In genomic region chr16:84802217-84802616, GRCm38 (mm10) we compare ENCODE assay signal across 8 mouse cellular contexts. TPM values are rescaled to one million over a fixed set of nuclear protein-coding genes. Genes with fewer than 3 reads are reported as not detected.
DNase-seq lines count a peak whose midpoint lies in the region; ATAC-seq lines count a peak whose summit lies in the region.
"Had no signal": no experiment of that assay in that cellular context is flagged by ENCODE, and none has a peak within 500 bp of the region (broad histone marks: within the 10 kb centered on the region; RNA-seq: fewer than 3 reads in every experiment).

No protein-coding gene starts in this region.

- H3K27ac ChIP-seq in kidney, embryonic 16.5 days (ENCODE audit: low read length): no peak overlapping the region
- H3K27ac ChIP-seq: neural tube, embryonic 12.5 days had no signal

- no peaks in the 10 kb centered on the region for H3K9me3 ChIP-seq in kidney, embryonic 16.5 days (ENCODE audit: low read length)
- H3K9me3 ChIP-seq: neural tube, embryonic 12.5 days had no signal

- H3K4me3 ChIP-seq in kidney, embryonic 16.5 days (ENCODE audit: low read length): no peak overlapping the region
- H3K4me3 ChIP-seq: neural tube, embryonic 12.5 days had no signal

- no peak overlapping the region for H3K4me2 ChIP-seq in kidney, embryonic 16.5 days (replicated peaks; ENCODE audit: low read depth, low read length)
- H3K4me2 ChIP-seq: neural tube, embryonic 12.5 days had no signal

- H3K4me1 ChIP-seq in kidney, embryonic 16.5 days (ENCODE audit: insufficient read depth, low read length): peaks cover 3% of the 10 kb centered on the region; the same call in 1 of the 2 replicates
- H3K4me1 ChIP-seq: neural tube, embryonic 12.5 days had no signal

- no peaks in the 10 kb centered on the region for H3K27me3 ChIP-seq in kidney, embryonic 16.5 days (ENCODE audit: insufficient read depth, low read length)
- H3K27me3 ChIP-seq: neural tube, embryonic 12.5 days had no signal

- peak; percentile 85 for ATAC-seq in granulocyte monocyte progenitor cell, adult 5-6 weeks (replicated peaks; ENCODE audit: poor library complexity, severe bottlenecking)
- ATAC-seq in kidney, embryonic 16.5 days (ENCODE audit: low FRiP score, low TSS enrichment): peak; percentile 80; the same call in 1 of the 2 replicates

- H3K36me3 ChIP-seq in kidney, embryonic 16.5 days (ENCODE audit: insufficient read depth, low read length): no peaks in the 10 kb centered on the region

- peak; percentile 16 for DNase-seq in urinary bladder, postnatal 14 days (ENCODE audit: low spot score)
- DNase-seq in urinary bladder, postnatal 4 days (ENCODE audit: low spot score in 2 of 2): no peak
- DNase-seq in skeletal muscle tissue, adult 2 months (ENCODE audit: low read depth, low spot score): peak; percentile 51
- no peak for DNase-seq in embryo, embryonic 10 days (ENCODE audit: low spot score)
- DNase-seq in urinary bladder, postnatal 25 days (ENCODE audit: low spot score): no peak

- 17% methylated on average over 6 of the region's 6 CpGs for WGBS in kidney, embryonic 16.5 days

- H3K9ac ChIP-seq in kidney, embryonic 16.5 days (replicated peaks; ENCODE audit: low read length): no peak overlapping the region
- H3K9ac ChIP-seq: neural tube, embryonic 12.5 days had no signal

RNA-seq across cellular contexts. Expression of gene Jam2, which starts 28.3 kb away (rescaled TPM):
- total RNA-seq in granulocyte monocyte progenitor cell, adult 5-6 weeks (2014; fragmentation: Nextera tagmentation): not detected in 2 replicates
- not detected in 2 replicates for total RNA-seq in granulocyte monocyte progenitor cell, adult 5-6 weeks (2017)
- polyA plus RNA-seq in kidney, embryonic 16.5 days (2015; fragmentation: Nextera tagmentation; extraction: Ambion mirVana): 4.5 and 5.2 TPM in 2 replicates

RNA-seq across cellular contexts. Expression of gene Gabpa, which starts 32.5 kb away (rescaled TPM):
- total RNA-seq in granulocyte monocyte progenitor cell, adult 5-6 weeks (2014; fragmentation: Nextera tagmentation): 45.8 and 70.9 TPM in 2 replicates
- total RNA-seq in granulocyte monocyte progenitor cell, adult 5-6 weeks (2017): 67.8 and 69.3 TPM in 2 replicates
- 39.1 and 39.3 TPM in 2 replicates for polyA plus RNA-seq in kidney, embryonic 16.5 days (2015; fragmentation: Nextera tagmentation; extraction: Ambion mirVana)

RNA-seq across cellular contexts. Expression of gene Atp5j, which starts 33.2 kb away (rescaled TPM):
- 504 and 603 TPM in 2 replicates for total RNA-seq in granulocyte monocyte progenitor cell, adult 5-6 weeks (2014; fragmentation: Nextera tagmentation)
- total RNA-seq in granulocyte monocyte progenitor cell, adult 5-6 weeks (2017): 303 and 340 TPM in 2 replicates
- polyA plus RNA-seq in kidney, embryonic 16.5 days (2015; fragmentation: Nextera tagmentation; extraction: Ambion mirVana): 992 and 993 TPM in 2 replicates

Comparison
In these comparisons a context has a peak if more than half of its experiments do, and no peak if none do; other contexts are left out.
1. DNase-seq: peak in urinary bladder, postnatal 14 days (single experiment) and skeletal muscle tissue, adult 2 months (single experiment); none in urinary bladder, postnatal 4 days (0 of 2), embryo, embryonic 10 days (single experiment) and urinary bladder, postnatal 25 days (single experiment).